Mouse (Mus musculus) erythroid progenitor cell, adult 5-6 weeks (primary cell): ENCODE results near the gene Drosha. TPM values are rescaled to one million over a fixed set of nuclear protein-coding genes. Genes with fewer than 3 reads are reported as not detected.
"Not testable (repeated sequence)": the region's sequence is repeated elsewhere in the genome, so short reads cannot be mapped to it uniquely, and the experiment has no call there.

ENCODE experiments used
- ATAC-seq: replicated peaks from 2 replicates; pipeline ENCODE4 v1.8.0; 2016; ENCODE audit warnings: moderate number of reproducible peaks, mild to moderate bottlenecking, moderate TSS enrichment, inconsistent platforms; ENCODE audit not compliant: poor library complexity, low FRiP score, severe bottlenecking
- total RNA-seq, 2 experiments: library from RNA; stranded (forward) in 1 of 2; stranded (reverse) in 1 of 2; fragments of 150-400 nt in 1 of 2; fragments of 186-747, 209-891 nt in 1 of 2; gene quantifications; 2 replicates each; pipeline versions ENCODE4 v1.2.3 to v1.2.4; 2015 to 2017; ENCODE audit warnings: low replicate concordance in 2 of 2

Drosha gene
- total RNA-seq, 2 experiments from 2014 or later, result 33.5 to 37.8 TPM

DNA sequence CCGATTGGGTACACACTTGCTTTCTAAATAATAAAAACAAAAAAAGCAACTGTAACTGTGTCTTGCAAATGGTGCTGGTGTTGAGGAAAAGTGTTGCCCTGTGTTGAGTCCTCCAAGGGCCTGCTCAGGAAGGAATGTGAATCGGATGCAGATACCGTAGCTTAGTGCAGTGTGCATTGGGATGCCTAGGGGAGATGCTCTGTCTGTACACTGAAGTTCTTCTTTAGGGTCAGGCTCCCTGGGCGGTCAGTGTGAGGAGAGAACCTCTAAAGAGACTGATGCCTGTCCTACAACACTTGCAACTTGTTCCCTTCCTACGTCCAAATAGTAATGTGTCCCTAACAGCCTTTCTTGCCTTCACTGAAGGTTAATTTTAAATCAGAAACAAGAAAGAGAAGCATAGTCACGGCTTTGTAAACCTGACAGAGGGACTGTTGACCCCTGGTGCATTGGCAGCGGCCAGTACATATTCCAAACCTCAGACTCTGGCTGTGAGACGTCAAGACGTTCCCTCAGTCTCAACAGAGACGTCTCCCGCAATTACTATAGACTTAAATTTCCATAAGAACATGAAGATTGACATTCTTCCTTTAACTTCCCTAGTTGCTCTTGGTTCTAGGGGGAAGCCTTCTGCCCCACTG is 94.8 kb downstream of the Drosha start:
- not testable (repeated sequence) for ATAC-seq

DNA sequence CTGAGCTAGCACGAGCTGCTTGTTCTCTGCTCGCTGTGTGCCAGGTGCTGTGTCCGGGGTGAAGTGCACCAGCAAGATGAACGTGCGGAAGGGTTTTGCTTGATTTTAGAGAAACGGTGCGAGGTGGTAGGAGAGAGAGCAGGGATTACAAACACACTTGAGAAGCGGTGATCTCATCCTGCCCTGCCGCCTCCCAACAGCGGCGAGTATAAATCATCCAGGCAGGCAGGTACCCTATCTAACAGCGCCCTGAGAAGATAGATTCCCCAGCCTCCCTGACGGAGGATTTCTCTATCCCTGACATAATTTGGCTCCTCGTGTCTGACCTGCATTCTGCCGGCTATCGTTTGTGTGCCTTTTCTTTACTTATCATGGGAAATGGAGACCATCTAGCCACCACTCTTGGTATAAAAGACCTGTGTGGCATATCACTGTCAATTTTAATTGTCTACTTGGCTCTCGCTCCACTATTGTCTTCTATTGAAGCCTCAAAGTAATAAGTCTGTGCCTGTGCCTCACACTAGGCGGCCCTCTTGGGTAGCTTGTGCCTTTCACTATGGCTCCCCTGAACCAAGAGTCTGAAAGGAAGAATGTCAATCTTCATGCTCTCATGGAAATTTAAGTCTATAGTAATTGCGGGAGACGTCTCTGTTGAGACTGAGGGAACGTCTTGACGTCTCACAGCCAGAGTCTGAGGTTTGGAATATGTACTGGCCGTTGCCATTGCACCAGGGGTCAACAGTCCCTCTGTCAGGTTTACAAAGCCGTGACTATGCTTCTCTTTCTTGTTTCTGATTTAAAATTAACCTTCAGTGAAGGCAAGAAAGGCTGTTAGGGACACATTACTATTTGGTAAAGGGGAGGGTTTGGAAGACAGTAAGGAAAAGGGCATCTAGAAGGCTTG is 95.6 kb downstream of the Drosha start:
- ATAC-seq, result no peak

DNA sequence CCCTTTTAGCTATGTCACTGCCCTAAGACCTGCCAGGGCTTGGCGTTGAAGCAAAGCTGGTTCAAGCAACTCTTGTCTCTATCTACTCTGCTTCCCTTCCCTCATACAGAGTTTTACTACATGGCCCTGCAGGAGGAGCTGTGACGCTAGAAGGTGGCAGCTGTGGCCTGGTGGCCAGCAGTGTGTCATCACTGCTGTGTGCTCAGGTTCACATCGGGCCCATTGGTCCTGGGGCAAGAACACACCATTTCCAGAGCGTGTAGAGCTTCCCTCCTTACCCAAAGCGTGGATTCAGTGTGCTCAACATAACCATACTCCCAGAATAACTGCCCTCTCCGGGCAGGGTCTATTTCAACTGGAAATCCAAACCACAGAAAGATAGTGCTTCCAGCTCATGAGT is 97.3 kb downstream of the Drosha start:
- ATAC-seq, result no peak

DNA sequence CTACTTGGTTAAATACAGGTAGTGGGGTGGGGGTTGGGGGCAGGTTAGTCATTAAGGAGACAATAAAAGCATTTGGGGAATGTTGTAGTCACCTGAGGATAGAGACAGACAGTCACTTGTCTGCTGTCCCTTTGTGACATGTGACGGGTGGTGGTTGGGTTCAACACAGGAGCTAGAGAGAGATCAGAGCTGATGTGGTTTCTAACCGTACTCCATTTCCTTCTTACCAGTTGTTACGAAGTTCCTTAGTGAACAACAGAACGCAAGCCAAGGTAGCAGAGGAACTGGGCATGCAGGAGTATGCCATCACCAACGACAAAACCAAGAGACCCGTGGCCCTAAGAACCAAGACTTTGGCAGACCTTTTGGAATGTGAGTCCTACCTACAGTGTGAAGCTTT is 99.2 kb downstream of the Drosha start:
- ATAC-seq, result no peak

DNA sequence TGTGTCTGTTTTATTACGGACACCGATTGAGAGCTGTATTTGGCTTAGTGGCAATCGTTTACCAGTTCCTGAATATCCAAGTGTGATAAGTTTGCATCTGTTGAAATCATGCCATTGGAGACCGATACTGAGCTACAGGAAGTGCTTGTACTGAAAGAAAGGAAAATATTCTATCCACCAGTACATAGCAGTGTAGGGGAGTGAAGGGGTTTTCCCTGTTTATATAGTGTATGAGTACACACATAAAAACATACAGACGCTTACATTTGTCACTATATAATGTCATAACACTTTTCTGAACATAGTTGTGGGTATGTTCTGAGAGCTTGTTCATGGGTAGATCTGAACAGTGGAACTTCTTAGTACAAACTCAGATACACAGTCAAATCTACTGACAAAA is 106.9 kb downstream of the Drosha start:
- no peak for ATAC-seq

DNA sequence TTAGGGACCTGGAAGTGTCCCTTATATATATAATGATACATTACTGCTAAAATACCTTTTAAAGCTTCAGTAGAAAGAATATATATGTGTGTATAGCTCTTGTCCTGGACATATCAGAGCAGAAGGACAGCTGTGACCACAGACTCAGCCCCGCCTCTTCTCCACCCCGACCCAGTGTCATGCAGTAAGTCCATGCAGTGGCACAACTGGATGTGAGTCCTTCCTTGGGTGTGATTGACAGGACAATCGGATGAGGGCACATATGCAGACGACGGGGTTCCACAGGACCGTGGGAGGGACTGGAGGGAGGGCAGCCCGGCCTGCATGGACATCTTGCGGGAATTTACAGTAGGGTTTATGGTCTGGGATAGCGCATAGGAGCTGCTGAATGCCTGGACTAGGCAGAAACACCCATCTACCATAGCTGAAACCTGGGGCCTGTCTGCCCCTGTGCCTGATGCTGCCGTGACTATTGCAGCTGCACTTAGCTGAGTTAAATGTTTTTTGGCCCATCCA is 111.7 kb downstream of the Drosha start:
- no peak for ATAC-seq

DNA sequence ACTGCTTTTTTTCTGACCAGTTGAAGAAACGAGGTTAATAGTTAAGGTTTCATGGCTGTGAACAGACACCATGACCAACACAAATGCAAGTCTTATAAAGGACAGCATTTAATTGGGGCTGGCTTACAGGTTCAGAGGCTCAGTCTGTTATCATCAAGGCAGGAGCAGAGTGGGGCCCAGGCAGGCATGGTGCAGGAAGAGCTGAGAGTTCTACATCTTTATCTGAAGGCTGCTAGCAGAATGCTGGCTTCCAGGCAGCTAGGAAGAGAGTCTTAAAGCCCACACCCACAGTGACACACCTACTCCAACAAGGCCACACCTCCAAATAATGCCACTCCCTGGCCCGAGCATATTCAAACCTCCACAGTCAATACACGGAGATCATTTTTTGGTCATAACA is 112.7 kb downstream of the Drosha start:
- 0 out of 2 replicates have a peak, but pooled peaks have one; percentile 52 for ATAC-seq

DNA sequence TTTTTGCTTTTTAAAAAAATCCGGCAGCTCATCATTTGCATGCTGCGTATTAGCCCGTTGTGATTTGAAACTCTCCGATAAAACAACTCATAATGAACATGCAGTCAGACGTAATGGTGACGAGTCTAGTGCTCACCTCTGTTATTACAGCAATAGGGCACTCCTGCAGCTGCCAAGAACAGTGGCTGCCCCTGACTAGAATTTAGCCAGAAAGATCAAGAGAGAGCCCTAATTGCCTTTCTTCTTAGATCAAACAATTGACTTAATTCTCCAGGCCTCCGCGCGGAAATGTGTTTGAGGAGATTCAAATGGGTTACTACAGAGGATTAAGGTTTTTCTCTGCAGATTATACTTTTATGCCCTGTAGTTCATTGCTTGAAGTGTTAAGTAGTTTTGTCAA is 116.5 kb downstream of the Drosha start:
- no peak for ATAC-seq

DNA sequence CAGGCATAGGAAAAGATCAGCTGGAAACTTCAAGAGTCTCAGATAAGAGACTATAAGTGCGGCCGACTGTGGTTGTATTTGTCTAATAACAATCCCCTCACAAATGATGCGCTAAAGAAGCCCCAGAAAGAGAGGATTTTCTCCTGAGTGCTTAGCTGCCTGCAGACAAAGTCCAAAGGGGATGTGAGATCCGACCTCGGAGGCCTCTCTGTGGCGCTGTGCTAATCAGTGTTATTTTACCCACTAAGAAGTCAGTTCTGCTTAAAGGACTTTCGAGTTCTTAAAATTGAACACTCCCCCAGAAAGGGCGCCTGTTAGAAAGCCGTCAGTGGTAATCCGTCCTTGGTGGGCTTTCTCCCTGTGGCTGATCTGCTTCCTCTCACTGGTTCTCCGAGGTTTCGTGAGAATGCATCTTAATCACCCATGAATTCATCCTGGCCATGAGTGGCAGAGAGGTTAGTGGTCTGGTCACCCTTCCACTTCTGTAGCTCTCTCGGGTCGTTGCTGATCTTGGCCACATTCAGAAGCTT is 117.1 kb downstream of the Drosha start:
- no peak for ATAC-seq

DNA sequence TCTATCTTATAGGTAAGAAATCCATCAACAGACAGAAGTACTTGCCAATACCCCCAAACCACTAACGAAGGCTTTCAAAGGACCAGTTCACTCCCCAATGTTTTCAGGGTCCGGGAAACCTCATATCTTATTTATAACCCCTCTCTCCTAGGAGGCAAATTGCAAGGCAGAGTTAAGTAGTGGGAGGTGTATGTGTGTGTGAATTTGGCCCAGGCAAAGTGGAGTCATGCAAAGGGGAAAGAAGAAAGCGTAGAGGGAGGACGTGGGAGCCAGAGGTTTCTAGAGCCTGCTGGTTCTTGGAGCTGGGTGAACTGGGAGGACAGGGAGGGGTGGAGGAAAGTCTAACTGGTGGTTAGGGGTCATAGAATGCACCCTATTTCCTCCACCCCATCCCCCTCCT is 117.8 kb downstream of the Drosha start:
- no peak for ATAC-seq

DNA sequence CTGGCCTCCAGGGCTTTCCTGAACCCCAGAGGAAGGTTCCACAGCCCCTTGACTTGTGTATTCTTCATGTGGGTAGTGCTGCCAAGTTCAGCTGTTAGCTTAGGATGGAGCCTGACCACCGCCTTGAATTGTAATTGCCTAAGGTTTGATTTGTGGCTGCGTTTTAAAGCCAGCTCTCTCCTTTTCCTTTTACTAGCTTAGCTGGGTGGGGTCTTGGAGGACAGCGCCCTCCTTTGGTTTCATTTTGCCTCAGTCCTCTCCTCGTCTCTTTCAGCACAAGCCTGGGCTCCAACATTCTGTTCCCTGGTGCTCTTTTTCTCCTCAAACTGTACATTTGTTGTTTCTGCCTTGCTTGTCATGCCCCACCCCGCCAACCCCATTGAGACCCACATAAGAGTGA is 133.4 kb downstream of the Drosha start:
- no peak for ATAC-seq

DNA sequence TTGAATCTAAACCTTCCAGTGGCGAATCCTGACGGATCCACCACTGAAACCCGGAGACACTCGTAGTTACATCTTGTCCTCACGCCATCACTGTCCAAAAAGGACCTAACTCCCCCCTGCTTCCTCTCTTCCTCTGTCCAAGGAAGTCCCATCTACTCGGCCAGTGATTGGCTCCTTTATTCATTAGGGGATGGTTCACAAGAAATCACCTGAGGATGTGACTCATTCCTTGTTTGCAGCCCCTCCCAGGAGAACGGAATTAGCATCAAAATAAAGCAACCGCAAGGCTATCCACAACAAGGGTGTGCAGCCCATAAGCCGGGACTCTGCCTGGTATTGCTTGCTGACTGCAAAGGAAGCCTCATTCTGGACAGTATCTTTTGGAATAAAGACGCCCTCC is 137.6 kb downstream of the Drosha start:
- no peak for ATAC-seq

DNA sequence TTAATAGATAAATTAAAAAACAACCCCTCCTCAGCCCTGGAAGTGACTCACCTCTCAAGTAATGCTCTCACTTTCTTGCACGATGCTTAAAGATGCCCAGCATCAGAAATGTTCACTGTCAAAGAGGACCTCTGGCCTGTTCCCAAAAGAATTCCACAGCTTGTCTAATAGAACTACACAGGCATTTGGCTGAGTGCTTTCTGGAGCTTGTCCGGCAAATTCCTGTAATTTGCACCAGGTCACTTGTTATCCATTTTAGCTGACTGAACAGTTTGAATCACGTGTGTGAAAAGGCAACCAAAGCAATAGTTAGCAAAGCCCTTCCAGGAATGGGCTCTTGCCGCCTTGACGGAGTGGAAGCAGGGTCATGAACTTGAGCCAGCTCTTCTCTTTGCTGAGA is 140.6 kb downstream of the Drosha start:
- no peak for ATAC-seq

DNA sequence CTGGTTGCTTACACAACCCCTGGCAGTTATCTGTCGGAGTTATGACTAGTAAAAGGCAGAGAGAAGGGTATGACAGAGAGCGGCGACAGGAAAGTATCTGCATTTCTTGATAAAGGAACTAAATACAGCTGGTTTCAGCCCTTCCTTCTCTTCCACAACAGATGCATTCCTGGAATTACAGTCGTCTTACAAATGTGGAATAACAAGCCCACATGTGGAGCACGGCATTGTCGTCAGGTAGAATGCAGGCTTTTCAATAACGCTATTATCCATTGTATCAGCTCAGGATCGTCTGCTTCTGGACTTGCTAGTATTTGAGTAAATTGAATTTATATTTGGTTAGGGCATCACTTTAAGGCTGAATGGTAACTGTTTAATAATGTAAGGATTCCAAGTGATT is 144.2 kb downstream of the Drosha start:
- no peak for ATAC-seq

DNA sequence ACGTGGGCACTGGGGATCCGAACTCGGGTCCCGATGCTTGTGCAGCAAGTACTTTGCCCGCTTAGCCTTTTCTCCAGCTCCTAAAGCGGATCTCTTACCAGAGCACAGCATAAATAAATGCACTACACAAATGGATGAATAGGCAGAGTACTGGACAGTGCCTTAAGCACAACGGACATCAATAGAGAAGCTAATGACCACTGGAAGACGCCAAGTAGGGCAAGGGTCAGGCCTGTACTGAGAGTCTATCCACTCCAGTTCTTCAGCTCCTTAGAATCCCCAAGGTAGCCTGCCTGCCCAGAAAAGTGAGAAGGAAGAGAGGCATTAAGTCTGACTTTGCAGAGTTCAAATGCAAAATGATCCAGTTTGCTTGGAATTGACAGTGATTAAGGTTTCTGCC is 147.8 kb downstream of the Drosha start:
- ATAC-seq, result no peak

Other genes with a start within 250 kb of the Drosha start
- 1.1 TPM in 1 of 2 replicates, not detected in the other for gene Pdzd2, start 84.9 kb upstream of the Drosha start, total RNA-seq (2015; ENCODE audit: low replicate concordance)
- gene Pdzd2, start 84.9 kb upstream of the Drosha start, total RNA-seq (2017; ENCODE audit: low replicate concordance), result 0.08 and 0.13 TPM in 2 replicates
- 39.4 and 44.7 TPM in 2 replicates for gene 6030458C11Rik, start 166 bp upstream of the Drosha start, total RNA-seq (2015; ENCODE audit: low replicate concordance)
- gene 6030458C11Rik, start 166 bp upstream of the Drosha start, total RNA-seq (2017; ENCODE audit: low replicate concordance), result 37.5 and 39.1 TPM in 2 replicates